Mouse (Mus musculus) ES-E14 (cell line): ENCODE results near the gene Rps2.
A peak's percentile ranks its signal among the peaks of the same experiment; 100 is the strongest.

Source experiments
- CHD2 ChIP-seq: IDR thresholded peaks from 2 replicates; pipeline ENCODE4 v1.6.1; 2014; ENCODE audit warnings: mild to moderate bottlenecking, low read depth, low read length, inconsistent platforms
- ZNF384 ChIP-seq: IDR thresholded peaks from 2 replicates; pipeline ENCODE4 v1.6.1; 2012; ENCODE audit warnings: low read depth, low read length, inconsistent platforms

- TF ChIP-seq CHD2: peak; percentile 95
- TF ChIP-seq ZNF384: no peak
These were observed 1.7 kb downstream of the Rps2 start for GRCm38 (mm10) chr17:24719494-24720222.
